Mouse (Mus musculus) cerebellum, adult 2 months (tissue): ENCODE measurements at regions not wholly inside any gene's neighbourhood (a gene's known extent, or its start where the extent isn't known, plus 50 kb on each side); places are given as distances from the start of the nearest gene placed in this dataset.

ENCODE experiments used
- CTCF ChIP-seq: fragments of 200-500 bp; IDR thresholded peaks from 2 replicates; pipeline ENCODE4 v1.5.1; 2011; ENCODE audit warnings: low read depth, mild to moderate bottlenecking, control low read depth, low read length, moderate library complexity, borderline replicate concordance; ENCODE audit not compliant: insufficient read depth
- POLR2A ChIP-seq: fragments of 200-500 bp; IDR thresholded peaks from 2 replicates; pipeline ENCODE4 v1.6.1; 2011; ENCODE audit warnings: low read length, control low read depth, borderline replicate concordance; ENCODE audit not compliant: insufficient read depth

DNA sequence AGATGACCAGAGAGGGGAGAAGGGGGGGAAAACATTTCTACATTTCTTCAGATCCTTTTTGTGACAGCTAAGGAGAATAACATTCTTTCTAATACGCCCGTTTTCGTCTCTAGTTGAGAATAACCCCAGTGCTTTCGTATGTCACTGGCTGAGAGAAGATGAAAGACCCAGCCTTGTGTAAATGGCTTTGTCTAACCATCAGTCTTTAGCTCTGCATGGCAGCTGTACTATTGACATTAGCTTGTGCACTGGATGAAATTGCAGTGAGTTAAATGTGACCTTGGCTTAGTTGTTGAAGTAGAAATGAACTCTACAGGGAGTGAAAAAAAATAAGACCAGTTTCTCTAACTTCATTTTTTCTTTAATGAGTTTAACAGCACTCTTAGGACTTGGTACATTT, 368.7 kb upstream of the Dach1 start:
- TF ChIP-seq POLR2A (no peak), CTCF (no peak)
